Mouse (Mus musculus) lung, postnatal 10 days (tissue): Measurements from ENCODE around the gene Cab39l.
"Not testable (repeated sequence)": the region's sequence is repeated elsewhere in the genome, so short reads cannot be mapped to it uniquely, and the experiment has no call there.

Source experiments
- DNase-seq: peaks from one replicate; pipeline ENCODE4 v3.0.0; 2021

Gene Cab39l

GRCm38 (mm10) chr14:59576385-59576784, 135.6 kb downstream of the Cab39l start:
- no peak for DNase-seq

GRCm38 (mm10) chr14:59590614-59591013, 149.8 kb downstream of the Cab39l start:
- DNase-seq = peak; percentile 30

GRCm38 (mm10) chr14:59591901-59592300, 151.1 kb downstream of the Cab39l start:
- no peak for DNase-seq

- no peak for DNase-seq
Measured at GRCm38 (mm10) chr14:59592593-59592992, 151.8 kb downstream of the Cab39l start.

- no peak for DNase-seq
Measured at GRCm38 (mm10) chr14:59594988-59595387, 154.2 kb downstream of the Cab39l start.

GRCm38 (mm10) chr14:59597398-59598259, 156.9 kb downstream of the Cab39l start, which contains the start of gene Cdadc1:
TSS of gene Cdadc1 (minus strand) at chr14:59597959.
- DNase-seq = peak; percentile 98

GRCm38 (mm10) chr14:59598260-59598627, 157.5 kb downstream of the Cab39l start:
- DNase-seq = no peak

- peak; percentile 45 for DNase-seq
Measured at GRCm38 (mm10) chr14:59604002-59604645, 163.4 kb downstream of the Cab39l start.

- peak; percentile 79 for DNase-seq
Measured at GRCm38 (mm10) chr14:59605671-59606353, 165.0 kb downstream of the Cab39l start.

GRCm38 (mm10) chr14:59607021-59607420, 166.2 kb downstream of the Cab39l start:
- DNase-seq = no peak

- DNase-seq = peak; percentile 81
Measured at GRCm38 (mm10) chr14:59612920-59613625, 172.3 kb downstream of the Cab39l start.

- DNase-seq = not testable (repeated sequence)
Measured at GRCm38 (mm10) chr14:59614149-59614548, 173.4 kb downstream of the Cab39l start.

- no peak for DNase-seq
Measured at GRCm38 (mm10) chr14:59616802-59617201, 176.0 kb downstream of the Cab39l start.

GRCm38 (mm10) chr14:59624326-59624885, 183.6 kb downstream of the Cab39l start:
- DNase-seq = no peak

GRCm38 (mm10) chr14:59625158-59625805, 184.5 kb downstream of the Cab39l start, which contains the start of gene Shisa2:
TSS of gene Shisa2 (plus strand) at chr14:59625308.
- peak; percentile 81 for DNase-seq

- DNase-seq = peak; percentile 18
Measured at GRCm38 (mm10) chr14:59625806-59626364, 185.1 kb downstream of the Cab39l start.

- peak; percentile 59 for DNase-seq
Measured at GRCm38 (mm10) chr14:59626711-59627110, 185.9 kb downstream of the Cab39l start.

- DNase-seq = peak; percentile 12
Measured at GRCm38 (mm10) chr14:59627142-59627680, 186.4 kb downstream of the Cab39l start.

GRCm38 (mm10) chr14:59627823-59628222, 187.1 kb downstream of the Cab39l start:
- DNase-seq = peak; percentile 66

- DNase-seq = no peak
Measured at GRCm38 (mm10) chr14:59629308-59629707, 188.5 kb downstream of the Cab39l start.

- no peak for DNase-seq
Measured at GRCm38 (mm10) chr14:59630096-59630495, 189.3 kb downstream of the Cab39l start.
